Mouse (Mus musculus): ENCODE data around the gene Gm11027. TPM values are rescaled to one million over a fixed set of nuclear protein-coding genes. Genes with fewer than 3 reads are reported as not detected.

The Gm11027 gene
- polyA plus RNA-seq, 1 experiment = not detected

- TF ChIP-seq CTCF (IDR thresholded peaks at IDR 0.05; ENCODE audit: control insufficient read depth, insufficient read depth, low read length) = peak; percentile 42; the same call in 1 of the 2 replicates
- TF ChIP-seq POLR2A (IDR thresholded peaks at IDR 0.05; ENCODE audit: borderline replicate concordance, control insufficient read depth, low read depth, low read length) = peak; percentile 96
- under 1% methylated on average over 68 of the region's 68 CpGs for WGBS
- no peaks in the 10 kb centered on the region for H3K4me1 ChIP-seq (ENCODE audit: control insufficient read depth, insufficient read depth, low read length)
Observed at GRCm38 (mm10) chr12:116280653-116281364, 5.6 kb downstream of the Gm11027 start, which contains the start of gene Esyt2. Gene Esyt2, plus strand, starts transcription at chr12:116281196.

GRCm38 (mm10) chr12:116281427-116282281, 6.5 kb downstream of the Gm11027 start:
- under 1% methylated on average over 55 of the region's 55 CpGs for WGBS
- H3K4me3 ChIP-seq (replicated peaks; ENCODE audit: control insufficient read depth, low read depth, low read length) = peak overlapping the region; percentile 90
- H3K27ac ChIP-seq (ENCODE audit: control insufficient read depth, insufficient read depth, low read depth, low read length, poor library complexity) = peak overlapping the region; percentile 99
- TF ChIP-seq POLR2A (IDR thresholded peaks at IDR 0.05; ENCODE audit: borderline replicate concordance, control insufficient read depth, low read depth, low read length) = no peak
- TF ChIP-seq CTCF (IDR thresholded peaks at IDR 0.05; ENCODE audit: control insufficient read depth, insufficient read depth, low read length) = no peak
- no peaks in the 10 kb centered on the region for H3K4me1 ChIP-seq (ENCODE audit: control insufficient read depth, insufficient read depth, low read length)

More at GRCm38 (mm10) chr12:116280653-116281364, 5.6 kb downstream of the Gm11027 start, which contains the start of gene Esyt2:
- H3K27ac ChIP-seq (ENCODE audit: control insufficient read depth, insufficient read depth, low read depth, low read length, poor library complexity) = peak within 1 kb of the TSS; percentile 99
- peak within 1 kb of the TSS; percentile 90 for H3K4me3 ChIP-seq (replicated peaks; ENCODE audit: control insufficient read depth, low read depth, low read length)

- no peak overlapping the region for H3K4me3 ChIP-seq (replicated peaks; ENCODE audit: control insufficient read depth, low read depth, low read length)
- H3K27ac ChIP-seq (ENCODE audit: control insufficient read depth, insufficient read depth, low read depth, low read length, poor library complexity) = no peak overlapping the region
- WGBS = 13% methylated on average over 2 of the region's 2 CpGs
- H3K4me1 ChIP-seq (ENCODE audit: control insufficient read depth, insufficient read depth, low read length) = no peaks in the 10 kb centered on the region
- TF ChIP-seq CTCF (IDR thresholded peaks at IDR 0.05; ENCODE audit: control insufficient read depth, insufficient read depth, low read length) = no peak
- no peak for TF ChIP-seq POLR2A (IDR thresholded peaks at IDR 0.05; ENCODE audit: borderline replicate concordance, control insufficient read depth, low read depth, low read length)
Observed at GRCm38 (mm10) chr12:116282856-116283255, 7.7 kb downstream of the Gm11027 start.

- no peaks in the 10 kb centered on the region for H3K4me1 ChIP-seq (ENCODE audit: control insufficient read depth, insufficient read depth, low read length)
- TF ChIP-seq CTCF (IDR thresholded peaks at IDR 0.05; ENCODE audit: control insufficient read depth, insufficient read depth, low read length) (no peak), POLR2A (IDR thresholded peaks at IDR 0.05; ENCODE audit: borderline replicate concordance, control insufficient read depth, low read depth, low read length) (no peak)
- WGBS = 52% methylated on average over 2 of the region's 2 CpGs
- no peak overlapping the region for H3K4me3 ChIP-seq (replicated peaks; ENCODE audit: control insufficient read depth, low read depth, low read length)
- H3K27ac ChIP-seq (ENCODE audit: control insufficient read depth, insufficient read depth, low read depth, low read length, poor library complexity) = no peak overlapping the region
Observed at GRCm38 (mm10) chr12:116283511-116283910, 8.3 kb downstream of the Gm11027 start.

- no peak overlapping the region for H3K4me3 ChIP-seq (replicated peaks; ENCODE audit: control insufficient read depth, low read depth, low read length)
- no peak overlapping the region for H3K27ac ChIP-seq (ENCODE audit: control insufficient read depth, insufficient read depth, low read depth, low read length, poor library complexity)
- H3K4me1 ChIP-seq (ENCODE audit: control insufficient read depth, insufficient read depth, low read length) = no peaks in the 10 kb centered on the region
- WGBS = 2% methylated on average over 2 of the region's 2 CpGs
- no peak for TF ChIP-seq CTCF (IDR thresholded peaks at IDR 0.05; ENCODE audit: control insufficient read depth, insufficient read depth, low read length)
- TF ChIP-seq POLR2A (IDR thresholded peaks at IDR 0.05; ENCODE audit: borderline replicate concordance, control insufficient read depth, low read depth, low read length) = no peak
Observed at GRCm38 (mm10) chr12:116293185-116293584, 18.0 kb downstream of the Gm11027 start.

GRCm38 (mm10) chr12:116293599-116294292, 18.6 kb downstream of the Gm11027 start:
- 53% methylated on average over 4 of the region's 4 CpGs for WGBS
- Histone ChIP-seq H3K4me3 (replicated peaks; ENCODE audit: control insufficient read depth, low read depth, low read length) (no peak overlapping the region), H3K4me1 (ENCODE audit: control insufficient read depth, insufficient read depth, low read length) (no peaks in the 10 kb centered on the region), H3K27ac (ENCODE audit: control insufficient read depth, insufficient read depth, low read depth, low read length, poor library complexity) (no peak overlapping the region)
- no peak for TF ChIP-seq POLR2A (IDR thresholded peaks at IDR 0.05; ENCODE audit: borderline replicate concordance, control insufficient read depth, low read depth, low read length)
- no peak for TF ChIP-seq CTCF (IDR thresholded peaks at IDR 0.05; ENCODE audit: control insufficient read depth, insufficient read depth, low read length)

GRCm38 (mm10) chr12:116299906-116300305, 24.7 kb downstream of the Gm11027 start:
- TF ChIP-seq POLR2A (IDR thresholded peaks at IDR 0.05; ENCODE audit: borderline replicate concordance, control insufficient read depth, low read depth, low read length) (no peak), CTCF (IDR thresholded peaks at IDR 0.05; ENCODE audit: control insufficient read depth, insufficient read depth, low read length) (no peak)
- H3K27ac ChIP-seq (ENCODE audit: control insufficient read depth, insufficient read depth, low read depth, low read length, poor library complexity) = no peak overlapping the region
- no peak overlapping the region for H3K4me3 ChIP-seq (replicated peaks; ENCODE audit: control insufficient read depth, low read depth, low read length)
- WGBS = 97% methylated on average over 2 of the region's 2 CpGs
- H3K4me1 ChIP-seq (ENCODE audit: control insufficient read depth, insufficient read depth, low read length) = no peaks in the 10 kb centered on the region

- Histone ChIP-seq H3K4me3 (replicated peaks; ENCODE audit: control insufficient read depth, low read depth, low read length) (no peak overlapping the region), H3K4me1 (ENCODE audit: control insufficient read depth, insufficient read depth, low read length) (no peaks in the 10 kb centered on the region), H3K27ac (ENCODE audit: control insufficient read depth, insufficient read depth, low read depth, low read length, poor library complexity) (no peak overlapping the region)
- TF ChIP-seq POLR2A (IDR thresholded peaks at IDR 0.05; ENCODE audit: borderline replicate concordance, control insufficient read depth, low read depth, low read length) = no peak
- TF ChIP-seq CTCF (IDR thresholded peaks at IDR 0.05; ENCODE audit: control insufficient read depth, insufficient read depth, low read length) = no peak
Observed at GRCm38 (mm10) chr12:116302181-116302580, 27.0 kb downstream of the Gm11027 start.

Data from bone marrow, adult 2 months (tissue).